Mouse (Mus musculus) intestine, postnatal 0 days (tissue): ENCODE data around the gene Med6. TPM values are rescaled to one million over a fixed set of nuclear protein-coding genes. Genes with fewer than 3 reads are reported as not detected.

Experiments
- ATAC-seq: fragments of 200-750 bp; cut with Nextera tagmentation; 2 replicates; pipeline ENCODE4 v1.8.0; 2017; ENCODE audit warnings: mild to moderate bottlenecking, moderate TSS enrichment, moderate library complexity
- H3K27ac ChIP-seq: fragments of 300-500 bp; sonication (generic); 2 replicates; pipeline ENCODE4 v1.5.1; 2014; ENCODE audit warnings: mild to moderate bottlenecking, low read depth, low read length, moderate library complexity
- H3K27me3 ChIP-seq: fragments of 300-500 bp; sonication (generic); replicated peaks from 2 replicates; pipeline ENCODE4 v1.6.1; 2014; ENCODE audit warnings: low read length, mixed read lengths; ENCODE audit not compliant: control insufficient read depth, insufficient read depth
- H3K36me3 ChIP-seq: fragments of 300-500 bp; sonication (generic); 2 replicates; pipeline ENCODE4 v1.6.1; 2014; ENCODE audit warnings: mild to moderate bottlenecking, moderate library complexity; ENCODE audit not compliant: control insufficient read depth, insufficient read depth
- H3K4me1 ChIP-seq: fragments of 300-500 bp; sonication (generic); replicated peaks from 2 replicates; pipeline ENCODE4 v1.6.1; 2014; ENCODE audit warnings: antibody characterized with exemption, low read length, mixed read lengths; ENCODE audit not compliant: control insufficient read depth, insufficient read depth
- H3K4me2 ChIP-seq: fragments of 300-500 bp; sonication (generic); replicated peaks from 2 replicates; pipeline ENCODE4 v1.6.1; 2014; ENCODE audit warnings: low read depth, mild to moderate bottlenecking, moderate library complexity
- H3K4me3 ChIP-seq: fragments of 300-500 bp; sonication (generic); 2 replicates; pipeline ENCODE4 v1.5.1; 2014; ENCODE audit warnings: low read depth, low read length
- H3K9ac ChIP-seq: fragments of 300-500 bp; sonication (generic); 2 replicates; pipeline ENCODE4 v1.6.1; 2014; ENCODE audit warnings: mild to moderate bottlenecking, low read depth, low read length
- H3K9me3 ChIP-seq: fragments of 300-500 bp; sonication (generic); 2 replicates; pipeline ENCODE4 v1.6.1; 2016; ENCODE audit warnings: mixed run types; ENCODE audit not compliant: control insufficient read depth
- CTCF ChIP-seq: sonication (generic); IDR thresholded peaks from 2 replicates; pipeline ENCODE4 v1.5.1; 2016; ENCODE audit warnings: low read depth, mild to moderate bottlenecking, control low read depth, antibody characterized with exemption, moderate library complexity
- WGBS: fragments of 180-500 bp; shearing (Covaris S2); extraction: QIAGEN DNeasy Blood & Tissue Kit; methylation state at CpG from one replicate; pipeline ENCODE4 v1.1.7; 2014; 5-methylcytosine and 5-hydroxymethylcytosine counted together
- polyA plus RNA-seq: library from polyadenylated mRNA; unstranded; fragments of >200 nt; fragmentation: Nextera tagmentation; extraction: Ambion mirVana; gene quantifications from 2 replicates; pipeline ENCODE4 v1.2.1, GENCODE M21; 2015

The Med6 gene
- polyA plus RNA-seq, 1 experiment from 2014 or later = 39.4 TPM

GRCm38 (mm10) chr12:81619302-81619701, 24.5 kb upstream of the Med6 start:
- no peak for ATAC-seq
- TF ChIP-seq CTCF = peak; percentile 87
- H3K9ac ChIP-seq = no peak overlapping the region
- H3K4me3 ChIP-seq = no peak overlapping the region
- H3K4me1 ChIP-seq = no peaks in the 10 kb centered on the region
- no peak overlapping the region for H3K4me2 ChIP-seq
- no peaks in the 10 kb centered on the region for H3K9me3 ChIP-seq
- H3K27me3 ChIP-seq = no peaks in the 10 kb centered on the region
- no peak overlapping the region for H3K27ac ChIP-seq
- WGBS = 11% methylated on average over 5 of the region's 5 CpGs
- no peaks in the 10 kb centered on the region for H3K36me3 ChIP-seq

GRCm38 (mm10) chr12:81616980-81617379, 22.2 kb upstream of the Med6 start:
- no peak for ATAC-seq

GRCm38 (mm10) chr12:81615807-81616206, 21.0 kb upstream of the Med6 start:
- Histone ChIP-seq H3K4me2 (no peak overlapping the region), H3K9me3 (no peaks in the 10 kb centered on the region), H3K4me1 (no peaks in the 10 kb centered on the region), H3K36me3 (no peaks in the 10 kb centered on the region), H3K27ac (no peak overlapping the region), H3K27me3 (no peaks in the 10 kb centered on the region), H3K4me3 (no peak overlapping the region), H3K9ac (no peak overlapping the region)
- no peak for TF ChIP-seq CTCF
- WGBS = 82% methylated on average over 6 of the region's 6 CpGs
- no peak for ATAC-seq

More at GRCm38 (mm10) chr12:81616980-81617379, 22.2 kb upstream of the Med6 start:
- Histone ChIP-seq H3K9ac (no peak overlapping the region), H3K36me3 (no peaks in the 10 kb centered on the region), H3K9me3 (no peaks in the 10 kb centered on the region), H3K4me3 (no peak overlapping the region), H3K4me2 (no peak overlapping the region), H3K27ac (no peak overlapping the region), H3K27me3 (no peaks in the 10 kb centered on the region), H3K4me1 (no peaks in the 10 kb centered on the region)
- 39% methylated on average over 7 of the region's 7 CpGs for WGBS
- no peak for TF ChIP-seq CTCF

GRCm38 (mm10) chr12:81609445-81609844, 14.6 kb upstream of the Med6 start:
- no peak overlapping the region for H3K4me3 ChIP-seq

GRCm38 (mm10) chr12:81604995-81605784, 10.4 kb upstream of the Med6 start:
- Histone ChIP-seq H3K9me3 (no peaks in the 10 kb centered on the region), H3K36me3 (no peaks in the 10 kb centered on the region), H3K9ac (no peak overlapping the region), H3K4me1 (no peaks in the 10 kb centered on the region), H3K27me3 (no peaks in the 10 kb centered on the region), H3K4me3 (no peak overlapping the region), H3K4me2 (no peak overlapping the region), H3K27ac (no peak overlapping the region)
- 54% methylated on average over 5 of the region's 5 CpGs for WGBS
- no peak for ATAC-seq
- no peak for TF ChIP-seq CTCF

More at GRCm38 (mm10) chr12:81609445-81609844, 14.6 kb upstream of the Med6 start:
- ATAC-seq = no peak
- Histone ChIP-seq H3K9me3 (no peaks in the 10 kb centered on the region), H3K27me3 (no peaks in the 10 kb centered on the region), H3K36me3 (no peaks in the 10 kb centered on the region), H3K4me2 (no peak overlapping the region), H3K27ac (no peak overlapping the region), H3K9ac (no peak overlapping the region), H3K4me1 (no peaks in the 10 kb centered on the region)
- TF ChIP-seq CTCF = no peak

GRCm38 (mm10) chr12:81596547-81597262, 1.9 kb upstream of the Med6 start:
- no peaks in the 10 kb centered on the region for H3K9me3 ChIP-seq
- no peaks in the 10 kb centered on the region for H3K36me3 ChIP-seq
- H3K4me1 ChIP-seq = 0 out of 2 replicates have a peak, but pooled peaks cover 2% of the 10 kb centered on the region
- no peak for ATAC-seq
- H3K4me2 ChIP-seq = no peak overlapping the region
- no peak overlapping the region for H3K9ac ChIP-seq
- TF ChIP-seq CTCF = no peak
- no peak overlapping the region for H3K27ac ChIP-seq
- H3K27me3 ChIP-seq = no peaks in the 10 kb centered on the region
- H3K4me3 ChIP-seq = no peak overlapping the region
- WGBS = 78% methylated on average over 8 of the region's 8 CpGs
